Mouse (Mus musculus) E14TG2a.4 (cell line): Measurements from ENCODE around the gene Tamm41.

Experiments
- H3K27me3 ChIP-seq: 2 replicates; pipeline ENCODE4 v1.6.1; 2014; ENCODE audit warnings: low read length, control low read depth; ENCODE audit not compliant: insufficient read depth
- H3K36me3 ChIP-seq: 2 replicates; pipeline ENCODE4 v1.6.1; 2014; ENCODE audit warnings: low read length, control low read depth; ENCODE audit not compliant: insufficient read depth
- H3K4me1 ChIP-seq: replicated peaks from 2 replicates; pipeline ENCODE4 v1.6.1; 2014; ENCODE audit warnings: low read depth, low read length, control low read depth
- H3K4me3 ChIP-seq: replicated peaks from 2 replicates; pipeline ENCODE4 v1.5.1; 2014; ENCODE audit warnings: mild to moderate bottlenecking, low read length
- H3K9me3 ChIP-seq: 2 replicates; pipeline ENCODE4 v1.6.1; 2014; ENCODE audit warnings: low read length, control low read depth
- CTCF ChIP-seq: conservative IDR thresholded peaks from 2 replicates; pipeline ENCODE4 v1.5.1; 2014; ENCODE audit warnings: low read length
- NANOG ChIP-seq: IDR thresholded peaks from 2 replicates; pipeline ENCODE4 v1.6.1; 2014; ENCODE audit warnings: borderline replicate concordance, low read length, mixed read lengths
- POU5F1 ChIP-seq: IDR thresholded peaks from 2 replicates; pipeline ENCODE4 v1.6.1; 2014; ENCODE audit warnings: low read length, borderline replicate concordance

Gene Tamm41

DNA sequence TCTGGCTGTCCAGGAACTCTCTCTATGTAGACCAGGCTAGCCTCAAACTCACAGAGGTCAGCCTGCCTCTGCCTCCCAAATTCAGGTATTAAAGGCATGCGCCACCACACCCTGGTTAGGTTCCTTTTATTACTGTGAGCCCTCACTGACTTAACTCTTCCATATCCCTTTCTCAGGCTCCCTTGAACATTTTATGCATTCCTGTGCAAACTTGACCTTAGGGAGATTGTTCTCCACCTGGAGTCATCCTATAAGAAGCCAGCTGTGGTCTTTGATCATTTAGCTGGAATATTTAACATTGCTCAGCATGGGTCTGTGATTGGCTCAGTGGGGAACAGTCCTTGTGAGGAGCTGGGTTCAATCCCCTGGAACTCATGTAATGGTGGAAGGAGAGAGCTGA is 63.3 kb downstream of the Tamm41 start:
- TF ChIP-seq NANOG: no peak
- TF ChIP-seq CTCF: no peak
- Histone ChIP-seq H3K9me3 (no peaks in the 10 kb centered on the region), H3K36me3 (no peaks in the 10 kb centered on the region), H3K4me1 (peaks cover 18% of the 10 kb centered on the region), H3K4me3 (no peak overlapping the region), H3K27me3 (peaks cover 8% of the 10 kb centered on the region)

DNA sequence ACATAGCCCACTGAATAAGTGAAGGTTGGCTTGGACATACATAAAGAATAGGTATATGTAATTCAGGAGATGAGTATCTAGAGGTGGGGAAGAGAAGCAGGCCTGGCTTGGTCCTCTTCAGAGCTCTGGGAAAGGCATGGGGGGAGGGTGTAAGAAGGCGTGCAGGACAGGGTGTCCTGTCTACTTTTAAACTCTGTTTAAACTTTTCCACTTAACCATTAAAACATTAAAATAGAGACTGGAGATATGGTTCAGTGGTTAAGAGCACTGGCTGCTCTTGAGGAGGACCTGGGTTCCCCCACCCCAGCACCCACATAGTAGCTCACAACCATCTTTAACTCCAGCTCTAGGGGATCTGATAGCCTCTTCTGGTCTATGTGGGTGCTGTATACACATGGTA is 64.7 kb downstream of the Tamm41 start:
- Histone ChIP-seq H3K27me3 (peaks cover 21% of the 10 kb centered on the region), H3K36me3 (no peaks in the 10 kb centered on the region), H3K4me3 (no peak overlapping the region), H3K9me3 (no peaks in the 10 kb centered on the region), H3K4me1 (peaks cover 19% of the 10 kb centered on the region)
- no peak for TF ChIP-seq NANOG
- TF ChIP-seq CTCF: no peak
- no peak for TF ChIP-seq POU5F1

GRCm38 (mm10) chr6:114970895-114971294 is 66.8 kb downstream of the Tamm41 start:
- peaks cover 40% of the 10 kb centered on the region for H3K27me3 ChIP-seq
- no peak for TF ChIP-seq POU5F1
- peak; percentile 80 for TF ChIP-seq CTCF
- no peak for TF ChIP-seq NANOG
- H3K9me3 ChIP-seq: no peaks in the 10 kb centered on the region
- H3K4me1 ChIP-seq: peaks cover 26% of the 10 kb centered on the region
- H3K4me3 ChIP-seq: no peak overlapping the region
- H3K36me3 ChIP-seq: no peaks in the 10 kb centered on the region

DNA sequence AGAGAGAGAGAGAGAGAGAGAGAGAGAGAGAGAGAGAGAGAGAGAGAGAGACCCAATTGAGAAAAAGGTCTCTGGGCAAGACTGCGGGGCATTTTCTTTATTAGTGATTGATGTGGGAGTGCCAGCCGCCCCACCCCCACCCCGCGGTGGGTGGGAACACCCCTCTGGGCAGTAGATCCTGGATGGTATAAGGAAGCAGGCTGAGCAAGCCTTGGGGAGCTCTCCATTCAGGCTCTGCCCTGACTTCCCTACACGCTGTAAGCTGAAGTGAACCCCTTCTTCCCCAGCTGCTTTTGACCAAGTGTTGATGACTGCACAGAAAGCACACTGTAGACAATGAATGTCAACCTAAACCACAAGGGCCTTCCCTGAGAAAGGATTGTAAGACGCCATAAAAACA is 67.3 kb downstream of the Tamm41 start:
- Histone ChIP-seq H3K9me3 (no peaks in the 10 kb centered on the region), H3K27me3 (peaks cover 45% of the 10 kb centered on the region), H3K4me3 (no peak overlapping the region), H3K4me1 (peaks cover 26% of the 10 kb centered on the region), H3K36me3 (no peaks in the 10 kb centered on the region)
- no peak for TF ChIP-seq NANOG
- no peak for TF ChIP-seq POU5F1
- TF ChIP-seq CTCF: no peak

GRCm38 (mm10) chr6:114969213-114970120 is 68.2 kb downstream of the Tamm41 start, which contains the start of gene Vgll4:
Gene Vgll4 (minus strand): TSS chr6:114969994.
- peaks cover 26% of the 10 kb centered on the region for H3K4me1 ChIP-seq
- H3K4me3 ChIP-seq: peak within 1 kb of the TSS; percentile 85
- TF ChIP-seq POU5F1: no peak
- TF ChIP-seq NANOG: no peak
- no peak for TF ChIP-seq CTCF
- H3K9me3 ChIP-seq: no peaks in the 10 kb centered on the region
- H3K27me3 ChIP-seq: peaks cover 49% of the 10 kb centered on the region
- no peaks in the 10 kb centered on the region for H3K36me3 ChIP-seq

GRCm38 (mm10) chr6:114968361-114969212 is 69.1 kb downstream of the Tamm41 start:
- peaks cover 49% of the 10 kb centered on the region for H3K27me3 ChIP-seq
- peak overlapping the region; percentile 85 for H3K4me3 ChIP-seq
- H3K36me3 ChIP-seq: no peaks in the 10 kb centered on the region
- no peak for TF ChIP-seq POU5F1
- no peak for TF ChIP-seq NANOG
- no peak for TF ChIP-seq CTCF
- peaks cover 25% of the 10 kb centered on the region for H3K4me1 ChIP-seq
- no peaks in the 10 kb centered on the region for H3K9me3 ChIP-seq

- Histone ChIP-seq H3K4me3 (0 out of 2 replicates have a peak overlapping the region, but pooled peaks have one; percentile 85), H3K4me1 (peaks cover 22% of the 10 kb centered on the region), H3K27me3 (peaks cover 49% of the 10 kb centered on the region), H3K36me3 (no peaks in the 10 kb centered on the region), H3K9me3 (no peaks in the 10 kb centered on the region)
- TF ChIP-seq POU5F1 (no peak), CTCF (no peak), NANOG (no peak)
Observed at GRCm38 (mm10) chr6:114967623-114968022, 70.1 kb downstream of the Tamm41 start.

DNA sequence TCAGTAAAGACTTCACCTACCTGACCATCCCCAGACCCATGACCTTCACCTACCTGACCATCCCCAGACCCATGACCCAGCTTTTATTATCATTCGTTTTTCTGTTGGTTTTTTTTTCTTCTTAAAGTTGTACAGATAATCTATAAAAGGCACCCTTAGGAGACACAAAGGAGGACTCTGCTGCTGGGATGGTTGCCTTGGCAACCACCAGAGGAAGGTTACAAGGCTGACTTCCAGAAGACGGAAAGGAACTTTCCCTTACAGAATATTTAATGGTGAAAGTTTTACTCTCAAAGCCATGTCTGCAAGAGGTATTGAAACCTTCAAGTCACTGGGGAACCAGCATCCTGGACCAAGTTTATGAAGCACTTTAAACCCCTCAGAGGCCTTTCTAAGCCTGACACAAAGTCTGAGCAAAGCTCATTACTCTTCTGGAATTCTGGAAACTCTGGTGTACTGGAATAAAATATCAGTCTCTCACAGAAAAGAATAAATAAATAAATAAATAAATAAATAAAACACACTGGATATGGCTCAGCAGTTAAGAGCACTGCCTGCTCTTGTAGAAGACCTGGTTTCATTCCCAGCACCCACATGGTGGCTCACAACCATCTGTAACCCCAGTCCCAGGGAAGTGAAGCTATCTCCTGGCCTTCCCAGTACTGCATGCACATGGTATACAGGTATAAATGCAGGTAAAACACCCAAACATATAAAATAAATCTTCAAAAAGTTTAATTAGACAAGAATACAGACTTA is 71.1 kb downstream of the Tamm41 start:
- TF ChIP-seq CTCF (no peak), NANOG (no peak), POU5F1 (no peak)
- Histone ChIP-seq H3K27me3 (peaks cover 49% of the 10 kb centered on the region), H3K36me3 (no peaks in the 10 kb centered on the region), H3K4me1 (peaks cover 22% of the 10 kb centered on the region), H3K9me3 (no peaks in the 10 kb centered on the region), H3K4me3 (no peak overlapping the region)
